Mouse (Mus musculus) kidney, postnatal 25 days (tissue): ENCODE measurements at regions not wholly inside any gene's neighbourhood (a gene's known extent, or its start where the extent isn't known, plus 50 kb on each side); places are given as distances from the start of the nearest gene placed in this dataset.

Source experiments
- DNase-seq, 2 experiments: peaks; one replicate each; pipeline ENCODE4 v3.0.0; 2021; ENCODE audit warnings: mixed read lengths in 2 of 2

GRCm38 (mm10) chr9:101439856-101440255 lies 188.3 kb upstream of the Ppp2r3a start:
- peak in 1 of 2 experiments; percentile 6 for DNase-seq

- no peak for DNase-seq
Observed at GRCm38 (mm10) chr9:101438564-101439180, 187.1 kb upstream of the Ppp2r3a start.

- no peak for DNase-seq
Observed at GRCm38 (mm10) chr9:101424974-101425670, 173.5 kb upstream of the Ppp2r3a start.

GRCm38 (mm10) chr9:101423041-101423440 lies 171.4 kb upstream of the Ppp2r3a start:
- DNase-seq, result no peak

GRCm38 (mm10) chr9:101422006-101422405 lies 170.4 kb upstream of the Ppp2r3a start:
- no peak for DNase-seq

- DNase-seq, result no peak
Observed at GRCm38 (mm10) chr9:101421136-101421535, 169.5 kb upstream of the Ppp2r3a start.

- no peak for DNase-seq
Observed at GRCm38 (mm10) chr9:101420181-101420580, 168.6 kb upstream of the Ppp2r3a start.

GRCm38 (mm10) chr9:101417660-101418059 lies 166.1 kb upstream of the Ppp2r3a start:
- DNase-seq, result no peak

GRCm38 (mm10) chr9:101416321-101416720 lies 164.7 kb upstream of the Ppp2r3a start:
- DNase-seq, result no peak

GRCm38 (mm10) chr9:101413071-101413633 lies 161.6 kb upstream of the Ppp2r3a start:
- DNase-seq, result no peak

GRCm38 (mm10) chr9:101411951-101412350 lies 160.4 kb upstream of the Ppp2r3a start:
- DNase-seq, result no peak

GRCm38 (mm10) chr9:101411532-101411880 lies 159.9 kb upstream of the Ppp2r3a start:
- DNase-seq, result no peak

- DNase-seq, result no peak
Observed at GRCm38 (mm10) chr9:101410783-101411531, 159.4 kb upstream of the Ppp2r3a start.

GRCm38 (mm10) chr9:101410348-101410747 lies 158.8 kb upstream of the Ppp2r3a start:
- no peak for DNase-seq

GRCm38 (mm10) chr9:101408116-101408515 lies 156.5 kb upstream of the Ppp2r3a start:
- no peak for DNase-seq

GRCm38 (mm10) chr9:101407141-101407540 lies 155.5 kb upstream of the Ppp2r3a start:
- DNase-seq, result no peak

GRCm38 (mm10) chr9:101404441-101405081 lies 153.0 kb upstream of the Ppp2r3a start:
- peak in 1 of 2 experiments; percentile 33 for DNase-seq

- DNase-seq, result no peak
Observed at GRCm38 (mm10) chr9:101404034-101404433, 152.4 kb upstream of the Ppp2r3a start.

GRCm38 (mm10) chr9:101402544-101403194 lies 151.1 kb upstream of the Ppp2r3a start:
- no peak for DNase-seq

- no peak for DNase-seq
Observed at GRCm38 (mm10) chr9:101401416-101401815, 149.8 kb upstream of the Ppp2r3a start.

- peak in 1 of 2 experiments; percentile 17 for DNase-seq
Observed at GRCm38 (mm10) chr9:101398858-101399257, 147.3 kb upstream of the Ppp2r3a start.

- no peak for DNase-seq
Observed at GRCm38 (mm10) chr9:101369380-101369779, 117.8 kb upstream of the Ppp2r3a start.
